Mouse (Mus musculus) mesoderm, embryonic 11.5 days (tissue): ENCODE data around the gene Emsy.

Source experiments
- DNase-seq: peaks from one replicate; pipeline ENCODE4 v3.0.0-alpha.2; 2012; ENCODE audit warnings: low read depth, low spot score

Gene Emsy

GRCm38 (mm10) chr7:98577461-98577860 is 79.1 kb downstream of the Emsy start:
- no peak for DNase-seq

- no peak for DNase-seq
Measured at GRCm38 (mm10) chr7:98575651-98576239, 80.8 kb downstream of the Emsy start.

GRCm38 (mm10) chr7:98574771-98575191 is 81.8 kb downstream of the Emsy start:
- no peak for DNase-seq

- DNase-seq, result no peak
Measured at GRCm38 (mm10) chr7:98574271-98574670, 82.3 kb downstream of the Emsy start.

GRCm38 (mm10) chr7:98573231-98573781 is 83.3 kb downstream of the Emsy start:
- peak; percentile 60 for DNase-seq

GRCm38 (mm10) chr7:98572223-98572868 is 84.2 kb downstream of the Emsy start:
- DNase-seq, result peak; percentile 45

- DNase-seq, result no peak
Measured at GRCm38 (mm10) chr7:98570824-98571505, 85.6 kb downstream of the Emsy start.

- no peak for DNase-seq
Measured at GRCm38 (mm10) chr7:98567056-98567455, 89.5 kb downstream of the Emsy start.

- no peak for DNase-seq
Measured at GRCm38 (mm10) chr7:98564607-98565364, 91.8 kb downstream of the Emsy start.

GRCm38 (mm10) chr7:98563991-98564390 is 92.6 kb downstream of the Emsy start:
- DNase-seq, result no peak

GRCm38 (mm10) chr7:98562966-98563365 is 93.6 kb downstream of the Emsy start:
- no peak for DNase-seq

GRCm38 (mm10) chr7:98562186-98562585 is 94.4 kb downstream of the Emsy start:
- no peak for DNase-seq

GRCm38 (mm10) chr7:98561556-98562164 is 94.9 kb downstream of the Emsy start:
- DNase-seq, result no peak

GRCm38 (mm10) chr7:98558128-98558921 is 98.3 kb downstream of the Emsy start:
- DNase-seq, result no peak

- no peak for DNase-seq
Measured at GRCm38 (mm10) chr7:98556767-98557394, 99.7 kb downstream of the Emsy start.

GRCm38 (mm10) chr7:98551041-98551440 is 105.5 kb downstream of the Emsy start:
- no peak for DNase-seq

GRCm38 (mm10) chr7:98550596-98550995 is 106.0 kb downstream of the Emsy start:
- no peak for DNase-seq

- DNase-seq, result no peak
Measured at GRCm38 (mm10) chr7:98548839-98549238, 107.7 kb downstream of the Emsy start.

- no peak for DNase-seq
Measured at GRCm38 (mm10) chr7:98544556-98544955, 112.0 kb downstream of the Emsy start.

GRCm38 (mm10) chr7:98543853-98544370 is 112.7 kb downstream of the Emsy start:
- no peak for DNase-seq
